Mouse (Mus musculus) brain, embryonic 14.5 days (tissue): ENCODE data around the gene Urad. TPM values are rescaled to one million over a fixed set of nuclear protein-coding genes. Genes with fewer than 3 reads are reported as not detected.

Experiments used
- DNase-seq: peaks from one replicate; pipeline ENCODE4 v3.0.0-alpha.2; 2011; ENCODE audit warnings: low read depth
- CTCF ChIP-seq: fragments of 200-500 bp; IDR thresholded peaks from 2 replicates; pipeline ENCODE4 v1.5.1; 2012; ENCODE audit warnings: inconsistent platforms, mild to moderate bottlenecking, moderate library complexity, borderline replicate concordance; ENCODE audit not compliant: insufficient read depth, insufficient read length; ENCODE audit errors: extremely low read depth
- POLR2A ChIP-seq: fragments of 200-500 bp; IDR thresholded peaks from 2 replicates; pipeline ENCODE4 v1.6.1; 2012; ENCODE audit warnings: mild to moderate bottlenecking, inconsistent platforms, borderline replicate concordance; ENCODE audit not compliant: poor library complexity, insufficient read depth, insufficient read length, severe bottlenecking; ENCODE audit errors: extremely low read depth
- polyA plus RNA-seq: library from polyadenylated mRNA; depleted of rRNA; stranded (reverse); fragments of >200 nt; gene quantifications from 2 replicates; pipeline ENCODE4 v1.2.3, GENCODE M21; 2012

Gene Urad
- polyA plus RNA-seq, 1 experiment, result not detected

GRCm38 (mm10) chr5:147323237-147323917, 1.1 kb upstream of the Urad start:
- TF ChIP-seq CTCF, result peak; percentile 78
- no peak for TF ChIP-seq POLR2A
- DNase-seq, result peak; percentile 63

- TF ChIP-seq POLR2A (no peak), CTCF (peak; percentile 76; the same call in 1 of the 2 replicates)
- peak; percentile 91 for DNase-seq
Observed at GRCm38 (mm10) chr5:147319653-147320052, 2.6 kb downstream of the Urad start.

DNA sequence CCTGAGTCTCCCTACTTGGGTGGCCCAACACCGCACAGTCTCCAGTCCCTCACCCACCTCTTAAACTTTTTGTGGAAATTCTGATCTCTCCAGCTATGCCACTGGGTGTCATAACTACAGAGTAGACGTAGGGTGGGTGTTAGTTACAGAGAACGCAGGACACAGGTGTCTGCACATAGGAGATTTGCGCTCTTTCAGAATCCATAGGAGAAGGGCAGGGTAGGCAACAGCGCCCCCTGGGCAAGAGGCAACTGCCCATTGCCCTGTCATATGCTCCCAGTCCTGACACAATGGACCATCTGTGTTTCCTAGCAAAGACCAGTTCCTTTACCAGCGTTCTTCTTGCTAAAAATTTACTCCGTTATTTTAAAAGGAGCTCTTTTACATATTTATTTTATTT, 4.2 kb downstream of the Urad start:
- TF ChIP-seq POLR2A (no peak), CTCF (peak; percentile 14; the same call in 1 of the 2 replicates)
- DNase-seq, result no peak

DNA sequence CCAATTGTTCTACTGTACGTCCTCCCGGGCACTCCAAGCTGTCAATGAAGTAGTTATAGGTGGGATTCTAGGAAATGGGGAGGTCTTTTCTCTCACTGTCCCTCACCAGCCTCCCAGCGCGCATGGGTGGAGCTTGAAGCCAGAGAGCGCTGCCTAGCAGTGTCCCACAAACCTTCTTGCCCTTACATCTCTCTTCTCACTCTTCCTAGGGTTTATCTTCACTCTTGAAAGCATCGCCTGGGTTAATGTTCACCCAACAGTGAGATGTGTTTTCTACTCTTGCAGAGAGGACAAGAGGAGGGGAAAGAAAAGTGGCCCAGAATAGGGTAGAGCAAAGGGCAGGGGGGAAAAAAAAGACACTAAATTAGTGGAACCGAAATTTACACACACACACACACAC, 4.9 kb downstream of the Urad start:
- DNase-seq, result no peak
- TF ChIP-seq POLR2A (no peak), CTCF (no peak)

- TF ChIP-seq POLR2A (no peak), CTCF (no peak)
- DNase-seq, result no peak
Observed at GRCm38 (mm10) chr5:147315432-147316075, 6.7 kb downstream of the Urad start.

DNA sequence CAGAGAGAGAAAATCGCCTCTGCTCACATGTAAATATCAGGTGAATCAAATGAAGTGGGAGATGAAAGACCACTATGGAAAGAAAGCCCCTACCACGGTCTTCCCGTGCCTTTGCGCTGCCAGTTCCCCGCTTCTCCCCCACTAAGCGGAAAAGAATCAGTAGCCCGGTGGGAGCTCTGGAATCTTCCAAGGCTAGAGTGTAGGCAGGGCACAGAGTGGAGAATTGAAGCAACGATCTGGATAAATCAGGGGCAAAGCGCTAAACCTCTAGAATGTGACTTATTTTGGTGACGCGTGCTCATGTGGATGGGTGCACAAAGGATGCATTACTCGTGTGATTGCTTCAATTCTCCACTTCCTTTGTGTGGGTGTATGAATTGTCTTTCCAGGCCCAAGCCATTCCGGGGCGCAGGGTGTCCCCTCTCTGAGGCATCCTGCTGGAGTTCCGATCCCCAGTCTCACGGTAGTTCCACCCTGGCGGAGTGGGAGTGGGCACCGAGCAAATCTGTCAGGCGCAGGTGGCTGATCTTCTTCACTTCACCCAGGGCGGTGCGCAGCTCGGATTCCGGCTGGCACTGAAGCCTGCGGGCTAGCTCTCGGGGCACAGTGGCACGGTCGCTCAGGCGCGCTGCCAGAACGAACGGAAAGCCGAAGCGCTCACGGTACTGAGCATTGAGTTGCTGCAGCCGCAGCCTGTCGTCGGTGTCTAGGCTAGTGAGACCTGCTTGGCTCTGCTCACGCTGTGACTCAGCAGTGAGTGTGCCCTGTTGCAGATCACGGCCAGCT, 7.4 kb downstream of the Urad start:
- DNase-seq, result peak; percentile 41
- TF ChIP-seq CTCF, result no peak
- TF ChIP-seq POLR2A, result no peak

DNA sequence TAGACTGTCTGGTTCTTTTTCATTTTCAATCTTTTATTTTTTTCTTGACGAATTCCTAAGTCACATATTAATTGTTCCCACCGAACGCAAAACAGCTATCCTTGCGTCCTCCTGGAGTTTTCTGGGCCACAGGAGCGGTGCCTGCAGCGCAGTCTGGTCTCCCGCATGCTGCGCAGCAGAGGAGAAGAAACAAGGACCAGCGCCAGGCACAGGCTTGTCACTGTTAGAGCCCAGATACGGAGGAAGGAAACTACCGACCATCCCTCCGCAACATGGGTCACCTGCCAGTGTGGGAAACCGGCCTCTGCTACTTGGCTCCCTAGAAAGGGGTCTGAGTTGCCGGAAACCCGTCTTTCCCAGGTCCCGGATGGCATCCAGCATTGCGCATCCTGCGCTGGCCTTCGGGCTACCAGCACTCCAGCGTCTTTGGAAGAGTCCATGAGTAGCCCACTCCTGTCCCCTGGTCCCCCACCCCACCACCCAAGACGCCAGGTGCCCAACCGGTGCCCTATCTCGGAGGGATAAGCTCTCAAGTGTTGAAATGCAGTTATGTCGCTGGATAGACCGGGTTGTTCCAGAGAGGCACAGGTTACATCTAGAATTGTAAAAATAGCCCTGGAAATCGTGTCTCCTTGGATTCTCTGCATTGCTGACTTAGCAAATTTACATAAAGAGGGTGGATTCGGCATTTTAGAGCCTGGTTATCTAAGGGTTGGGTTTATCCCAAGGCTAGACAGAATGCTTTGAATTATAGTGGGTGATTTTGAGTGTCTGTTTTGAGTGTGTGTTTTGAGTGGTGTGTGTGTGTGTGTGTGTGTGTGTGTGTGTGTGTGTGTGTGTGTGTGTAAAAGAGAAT, 9.2 kb downstream of the Urad start:
- DNase-seq, result no peak

GRCm38 (mm10) chr5:147309786-147310185, 12.5 kb downstream of the Urad start:
- DNase-seq, result no peak
- TF ChIP-seq POLR2A, result no peak
- TF ChIP-seq CTCF, result no peak

More for the DNA sequence above, 9.2 kb downstream of the Urad start:
- TF ChIP-seq CTCF (no peak), POLR2A (no peak)

DNA sequence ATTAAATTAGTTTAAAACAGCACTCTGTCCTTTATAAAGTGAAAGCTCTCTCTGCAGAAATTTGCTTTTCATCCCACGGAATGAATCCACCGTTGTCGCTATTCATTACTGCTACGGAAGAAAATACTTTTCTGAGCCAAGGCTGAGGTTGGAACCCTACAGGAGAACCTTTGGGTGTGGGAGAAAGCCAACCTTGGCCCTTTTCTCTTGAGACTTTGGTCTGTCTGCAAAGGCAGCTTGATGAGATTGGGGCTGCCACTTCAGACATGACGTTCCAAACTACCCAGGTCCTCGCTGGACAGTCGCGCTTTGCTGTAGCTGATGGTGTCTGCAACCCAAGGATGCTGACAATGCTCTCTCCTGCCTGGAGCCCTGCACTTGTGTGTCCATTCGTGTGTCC, 13.8 kb downstream of the Urad start:
- no peak for TF ChIP-seq POLR2A
- TF ChIP-seq CTCF, result no peak
- no peak for DNase-seq

GRCm38 (mm10) chr5:147307398-147307785, 14.8 kb downstream of the Urad start:
- no peak for TF ChIP-seq POLR2A
- no peak for TF ChIP-seq CTCF
- no peak for DNase-seq
